Mouse (Mus musculus) lung, postnatal 0 days (tissue): Measurements from ENCODE around the gene Txndc11. TPM values are rescaled to one million over a fixed set of nuclear protein-coding genes. Genes with fewer than 3 reads are reported as not detected.

Experiments used
- ATAC-seq: fragments of 200-750 bp; cut with Nextera tagmentation; 2 replicates; pipeline ENCODE4 v1.8.0; 2017; ENCODE audit warnings: moderate library complexity
- DNase-seq: peaks from one replicate; pipeline ENCODE4 v3.0.0-alpha.2; 2016; ENCODE audit warnings: low spot score
- H3K27ac ChIP-seq: fragments of 300-500 bp; sonication (generic); 2 replicates; pipeline ENCODE4 v1.5.1; 2014; ENCODE audit warnings: antibody characterized with exemption, mild to moderate bottlenecking, low read length, mixed read lengths
- H3K27me3 ChIP-seq: fragments of 300-500 bp; sonication (generic); replicated peaks from 2 replicates; pipeline ENCODE4 v1.6.1; 2014; ENCODE audit warnings: low read length, mixed read lengths; ENCODE audit not compliant: insufficient read depth
- H3K36me3 ChIP-seq: fragments of 300-500 bp; sonication (generic); 2 replicates; pipeline ENCODE4 v1.6.1; 2014; ENCODE audit warnings: low read length, mixed read lengths; ENCODE audit not compliant: insufficient read depth
- H3K4me1 ChIP-seq: fragments of 300-500 bp; sonication (generic); 2 replicates; pipeline ENCODE4 v1.6.1; 2014; ENCODE audit warnings: antibody characterized with exemption, low read depth, low read length, mixed read lengths; ENCODE audit not compliant: insufficient read depth
- H3K4me2 ChIP-seq: fragments of 300-500 bp; sonication (generic); replicated peaks from 2 replicates; pipeline ENCODE4 v1.6.1; 2014; ENCODE audit warnings: low read depth, mild to moderate bottlenecking, low read length, moderate library complexity, mixed read lengths
- H3K4me3 ChIP-seq: fragments of 300-500 bp; sonication (generic); 2 replicates; pipeline ENCODE4 v1.5.1; 2014; ENCODE audit warnings: low read depth, low read length
- H3K9ac ChIP-seq: fragments of 300-500 bp; sonication (generic); replicated peaks from 2 replicates; pipeline ENCODE4 v1.6.1; 2014; ENCODE audit warnings: low read depth, mild to moderate bottlenecking
- H3K9me3 ChIP-seq: fragments of 300-500 bp; sonication (generic); 2 replicates; pipeline ENCODE4 v1.6.1; 2016; ENCODE audit warnings: low read length, mixed read lengths
- CTCF ChIP-seq: IDR thresholded peaks from 2 replicates; pipeline ENCODE4 v1.5.1; 2016; ENCODE audit warnings: antibody characterized with exemption, mild to moderate bottlenecking
- EP300 ChIP-seq: IDR thresholded peaks from 2 replicates; pipeline ENCODE4 v1.6.1; 2016; ENCODE audit warnings: antibody characterized with exemption, mild to moderate bottlenecking, control low read depth
- WGBS: fragments of 180-500 bp; shearing (Covaris S2); extraction: QIAGEN DNeasy Blood & Tissue Kit; methylation state at CpG from one replicate; pipeline ENCODE4 v1.1.7; 2014; 5-methylcytosine and 5-hydroxymethylcytosine counted together
- polyA plus RNA-seq: library from polyadenylated mRNA; unstranded; fragments of >200 nt; fragmentation: Nextera tagmentation; extraction: Ambion mirVana; gene quantifications from 2 replicates; pipeline ENCODE4 v1.2.1, GENCODE M21; 2015

Txndc11 gene
- polyA plus RNA-seq: 27.5 and 29.2 TPM in 2 replicates

DNA sequence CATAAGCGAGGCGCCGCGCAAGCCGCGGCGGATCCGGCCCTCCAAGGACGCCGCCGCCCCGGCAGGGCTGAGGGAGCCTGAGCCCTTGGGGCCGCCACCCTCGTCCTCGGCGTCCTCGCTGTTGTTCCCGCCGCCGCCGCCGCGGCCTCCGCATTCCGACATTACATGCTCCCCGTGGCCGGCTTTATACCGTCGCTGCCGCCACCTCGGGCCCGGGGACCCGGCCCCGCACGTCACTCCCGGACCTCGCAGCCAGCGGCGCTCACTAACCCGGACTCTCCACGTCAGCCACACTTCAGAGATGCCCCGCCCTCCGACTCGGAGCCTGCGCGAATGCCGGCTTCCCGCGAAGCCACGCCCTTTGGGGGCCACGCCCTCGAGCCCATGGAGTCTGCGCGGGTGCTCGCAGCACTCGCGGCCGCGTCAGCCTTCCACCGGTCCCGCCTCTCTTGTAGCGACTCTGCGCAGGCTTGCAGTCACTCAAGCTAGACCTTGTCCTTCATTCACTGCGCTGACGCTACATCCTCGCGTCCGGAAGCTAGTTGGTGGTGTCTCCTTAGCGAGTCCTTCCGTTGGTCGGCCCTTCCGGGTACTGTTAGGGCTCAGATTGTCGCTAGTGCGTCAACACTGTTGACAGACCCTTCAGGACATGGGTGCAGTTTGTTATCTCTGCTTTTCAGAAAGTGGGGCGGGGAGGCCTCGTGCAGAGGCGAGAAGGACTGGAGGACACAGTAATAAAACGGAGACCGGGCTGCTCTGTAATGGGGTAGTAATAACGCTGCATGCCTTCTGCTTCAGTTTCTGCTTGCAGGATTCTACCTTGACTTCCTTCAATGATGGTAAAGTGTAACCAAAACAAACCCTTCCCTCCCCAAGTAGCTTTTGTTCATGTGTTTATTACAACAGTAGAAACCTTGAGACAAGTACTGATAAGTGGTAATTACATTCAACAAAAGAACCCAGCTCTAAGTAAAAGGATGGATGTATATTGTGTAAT, at the start of gene Txndc11:
TSS of gene Txndc11 (minus strand) at position 303 of the 997 bp plus-strand sequence.
- Histone ChIP-seq H3K36me3 (peaks cover 11% of the 10 kb centered on the region; the same call in 1 of the 2 replicates), H3K4me1 (peaks cover 9% of the 10 kb centered on the region; the same call in 1 of the 2 replicates), H3K4me2 (peak within 1 kb of the TSS; percentile 74), H3K9ac (peak within 1 kb of the TSS; percentile 94), H3K27me3 (no peaks in the 10 kb centered on the region), H3K9me3 (no peaks in the 10 kb centered on the region), H3K27ac (peak within 1 kb of the TSS; percentile 97), H3K4me3 (peak within 1 kb of the TSS; percentile 94)
- ATAC-seq: peak; percentile 98
- TF ChIP-seq CTCF (no peak; the same call in 1 of the 2 replicates), EP300 (peak; percentile 62)
- under 1% methylated on average over 73 of the region's 80 CpGs for WGBS
- DNase-seq: peak; percentile 99

DNA sequence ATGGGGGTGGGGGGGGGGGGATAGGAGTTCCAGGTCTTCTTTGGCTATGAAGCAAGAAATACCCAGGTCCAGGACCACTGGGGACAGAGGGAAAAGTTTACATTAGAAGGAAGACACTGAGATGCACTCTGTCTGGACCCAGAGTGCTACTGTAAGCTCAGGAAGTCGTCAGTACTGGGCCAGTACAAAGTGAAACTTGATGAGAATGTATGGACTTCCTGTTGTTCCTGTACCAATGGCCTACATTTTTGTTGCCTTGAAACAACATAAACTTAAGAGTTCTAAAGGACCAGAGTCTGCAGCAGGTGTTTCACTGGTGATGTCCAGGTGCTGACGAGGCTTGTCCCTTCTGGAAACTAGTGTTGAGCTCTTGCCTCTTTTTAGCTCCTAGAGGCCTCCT, 43.0 kb upstream of the Txndc11 start:
- WGBS: 49% methylated on average over 2 of the region's 2 CpGs
- Histone ChIP-seq H3K4me1 (peaks cover 4% of the 10 kb centered on the region; the same call in 1 of the 2 replicates), H3K9me3 (no peaks in the 10 kb centered on the region), H3K4me3 (no peak overlapping the region), H3K27me3 (no peaks in the 10 kb centered on the region), H3K4me2 (no peak overlapping the region; the same call in 1 of the 2 replicates), H3K27ac (no peak overlapping the region), H3K9ac (no peak overlapping the region), H3K36me3 (no peaks in the 10 kb centered on the region)
- ATAC-seq (no peak), DNase-seq (no peak)
- TF ChIP-seq CTCF (no peak), EP300 (no peak)

DNA sequence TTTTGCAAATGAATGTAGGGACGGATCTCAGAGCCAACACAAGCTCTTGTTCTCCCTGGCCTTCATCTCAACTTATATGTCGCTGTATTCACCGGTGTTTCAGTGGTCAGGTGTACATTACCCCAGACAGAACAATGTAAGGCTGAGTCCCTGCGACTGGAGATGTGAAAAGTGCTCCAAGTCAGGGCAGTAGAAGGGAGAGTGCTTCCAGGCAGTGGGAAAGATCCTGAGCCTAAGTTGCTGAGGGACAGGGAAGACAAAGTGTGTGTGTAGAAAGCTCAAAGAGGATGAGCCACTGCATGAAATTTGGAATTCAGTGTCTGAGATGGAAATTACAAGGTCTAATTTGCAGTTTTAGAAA, 42.4 kb upstream of the Txndc11 start:
- Histone ChIP-seq H3K27me3 (no peaks in the 10 kb centered on the region), H3K36me3 (no peaks in the 10 kb centered on the region), H3K4me1 (peaks cover 4% of the 10 kb centered on the region; the same call in 1 of the 2 replicates), H3K9ac (peak overlapping the region; percentile 32; the same call in 1 of the 2 replicates), H3K4me2 (peak overlapping the region; percentile 54), H3K4me3 (peak overlapping the region; percentile 98), H3K9me3 (no peaks in the 10 kb centered on the region), H3K27ac (peak overlapping the region; percentile 95)
- no peak for DNase-seq
- TF ChIP-seq EP300 (no peak), CTCF (no peak)
- 3% methylated on average over 4 of the region's 4 CpGs for WGBS
- ATAC-seq: no peak

DNA sequence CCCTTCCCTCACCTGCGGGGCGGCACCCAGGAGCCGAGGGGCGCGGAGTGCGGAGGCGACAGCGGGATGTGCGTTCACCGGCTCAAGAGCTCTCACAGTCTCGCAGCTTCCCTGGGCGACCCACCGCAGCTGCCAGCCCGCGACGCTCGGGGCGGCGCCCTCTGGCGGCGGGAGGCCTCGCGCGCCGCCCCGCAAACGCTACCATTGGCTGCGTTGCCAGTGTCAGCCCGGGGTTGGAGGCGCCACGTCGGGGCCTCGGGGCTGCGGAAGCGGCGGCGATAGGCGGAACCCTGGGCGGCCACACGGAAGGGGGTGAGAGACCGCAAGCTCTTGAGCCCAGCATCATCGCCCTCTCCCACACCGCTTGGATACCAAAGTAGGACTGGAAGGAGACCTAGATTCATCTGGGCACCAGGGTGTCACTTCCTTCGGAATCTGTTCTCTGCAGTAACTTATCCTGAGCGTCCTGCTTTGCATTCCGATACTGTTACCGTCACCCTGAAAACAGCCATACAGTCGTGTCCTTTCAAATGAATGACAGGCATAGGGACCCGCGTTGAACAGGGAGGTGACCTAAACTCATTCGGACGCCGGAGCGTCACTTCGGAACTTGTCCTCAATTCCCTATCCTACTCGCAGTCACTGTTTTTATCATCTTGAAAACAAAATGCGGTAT, 41.9 kb upstream of the Txndc11 start, which contains the start of gene Zc3h7a:
TSS of gene Zc3h7a (minus strand) at position 186 of the 676 bp plus-strand sequence.
- WGBS: under 1% methylated on average over 44 of the region's 57 CpGs
- ATAC-seq: peak; percentile 93
- Histone ChIP-seq H3K9ac (peak within 1 kb of the TSS; percentile 81), H3K27me3 (no peaks in the 10 kb centered on the region), H3K4me1 (peaks cover 4% of the 10 kb centered on the region; the same call in 1 of the 2 replicates), H3K4me3 (peak within 1 kb of the TSS; percentile 98), H3K4me2 (peak within 1 kb of the TSS; percentile 54), H3K27ac (peak within 1 kb of the TSS; percentile 95), H3K9me3 (no peaks in the 10 kb centered on the region), H3K36me3 (no peaks in the 10 kb centered on the region)
- TF ChIP-seq EP300: no peak
- TF ChIP-seq CTCF: peak; percentile 82
- peak; percentile 95 for DNase-seq

- DNase-seq (peak; percentile 88), ATAC-seq (peak; percentile 70)
- Histone ChIP-seq H3K9me3 (no peaks in the 10 kb centered on the region), H3K4me3 (peak overlapping the region; percentile 98), H3K36me3 (no peaks in the 10 kb centered on the region), H3K4me1 (peaks cover 4% of the 10 kb centered on the region; the same call in 1 of the 2 replicates), H3K27me3 (no peaks in the 10 kb centered on the region), H3K4me2 (peak overlapping the region; percentile 54), H3K27ac (peak overlapping the region; percentile 95), H3K9ac (peak overlapping the region; percentile 81)
- 0 out of 2 replicates have a peak, but pooled peaks have one; percentile 5 for TF ChIP-seq EP300
- TF ChIP-seq CTCF: no peak
- WGBS: under 1% methylated on average over 58 of the region's 72 CpGs
These were observed 41.2 kb upstream of the Txndc11 start for GRCm38 (mm10) chr16:11175489-11176207.
